Mouse (Mus musculus): ENCODE measurements around the gene Pmfbp1. TPM values are rescaled to one million over a fixed set of nuclear protein-coding genes. Genes with fewer than 3 reads are reported as not detected.

Gene Pmfbp1
- polyA plus RNA-seq (2015; fragmentation: Nextera tagmentation; extraction: Ambion mirVana), result not detected in 2 replicates

DNA sequence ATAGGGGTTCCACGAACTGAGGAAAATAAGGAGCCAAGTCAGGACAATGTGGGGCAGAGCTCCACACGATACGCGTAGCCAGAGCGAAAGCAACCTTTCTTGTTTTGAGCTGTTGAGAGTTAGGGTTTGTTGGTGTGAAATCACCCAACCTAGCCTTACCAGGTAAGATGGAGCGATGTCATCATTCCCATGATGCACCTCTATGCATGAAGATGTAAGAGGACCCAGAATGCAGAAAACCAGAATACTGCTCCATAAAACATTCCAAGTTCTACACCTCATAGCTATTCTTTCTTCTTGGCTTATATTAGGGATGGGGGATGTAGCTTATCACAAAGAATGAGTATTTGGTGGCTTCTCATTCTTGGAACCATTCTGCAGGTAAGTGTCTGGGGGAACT is at the start of gene Pmfbp1:
Gene Pmfbp1, plus strand, starts transcription at position 301 of the 400 bp plus-strand sequence.

GRCm38 (mm10) chr8:109565498-109566333 is 71.9 kb downstream of the Pmfbp1 start, which contains the start of the genes Dhx38 and Txnl4b:
TSS of gene Dhx38 (minus strand) at chr8:109565861.
TSS of gene Txnl4b (plus strand) at chr8:109565892.

DNA sequence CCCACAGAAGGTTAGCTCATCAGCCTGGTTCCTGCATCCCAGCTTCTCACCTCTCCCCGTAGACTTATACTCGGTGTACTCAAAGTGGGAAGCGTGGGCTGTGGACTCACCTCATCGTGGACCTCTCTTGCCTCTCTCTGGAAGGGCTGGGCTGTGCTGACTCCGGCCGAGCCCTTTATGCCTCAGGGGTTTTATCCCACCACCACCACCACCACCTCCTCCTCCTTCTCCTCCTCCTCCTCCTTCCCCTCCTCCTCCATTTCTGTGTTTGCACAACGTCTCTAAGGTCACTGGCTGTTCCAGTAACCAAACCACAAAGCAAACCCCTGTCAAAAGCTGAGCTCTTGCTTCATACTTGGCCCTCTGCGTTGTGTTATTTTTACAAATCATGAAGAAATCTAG is 85.1 kb downstream of the Pmfbp1 start, which contains the start of gene Hp:
Gene Hp, minus strand, starts transcription at position 273 of the 402 bp plus-strand sequence.

Other genes with a start within 250 kb of the Pmfbp1 start
- 8.6 and 8.9 TPM in 2 replicates for gene Dhx38, start 71.8 kb downstream of the Pmfbp1 start, polyA plus RNA-seq (2015; fragmentation: Nextera tagmentation; extraction: Ambion mirVana)
- 19.5 and 19.6 TPM in 2 replicates for gene Txnl4b, start 71.9 kb downstream of the Pmfbp1 start, polyA plus RNA-seq (2015; fragmentation: Nextera tagmentation; extraction: Ambion mirVana)
- 5.2 and 6.3 TPM in 2 replicates for gene Hp, start 85.1 kb downstream of the Pmfbp1 start, polyA plus RNA-seq (2015; fragmentation: Nextera tagmentation; extraction: Ambion mirVana)
- gene Dhodh, start 114.6 kb downstream of the Pmfbp1 start, polyA plus RNA-seq (2015; fragmentation: Nextera tagmentation; extraction: Ambion mirVana), result 16.7 and 17.5 TPM in 2 replicates
- gene Pkd1l3, start 120.5 kb downstream of the Pmfbp1 start, polyA plus RNA-seq (2015; fragmentation: Nextera tagmentation; extraction: Ambion mirVana), result not detected in 2 replicates
- 72.5 and 75.1 TPM in 2 replicates for gene Ist1, start 199.2 kb downstream of the Pmfbp1 start, polyA plus RNA-seq (2015; fragmentation: Nextera tagmentation; extraction: Ambion mirVana)
- gene Zfp821, start 211.5 kb downstream of the Pmfbp1 start, polyA plus RNA-seq (2015; fragmentation: Nextera tagmentation; extraction: Ambion mirVana), result 10.7 and 11.8 TPM in 2 replicates
- gene Atxn1l, start 243.7 kb downstream of the Pmfbp1 start, polyA plus RNA-seq (2015; fragmentation: Nextera tagmentation; extraction: Ambion mirVana), result 3.3 and 4.2 TPM in 2 replicates

Data from urinary bladder, postnatal 0 days (tissue).